Mouse (Mus musculus) E14TG2a.4 (cell line): Measurements from ENCODE around the gene Hgd.

Experiments
- CTCF ChIP-seq: conservative IDR thresholded peaks from 2 replicates; pipeline ENCODE4 v1.5.1; 2014; ENCODE audit warnings: low read length
- NANOG ChIP-seq: IDR thresholded peaks from 2 replicates; pipeline ENCODE4 v1.6.1; 2014; ENCODE audit warnings: borderline replicate concordance, low read length, mixed read lengths
- POU5F1 ChIP-seq: IDR thresholded peaks from 2 replicates; pipeline ENCODE4 v1.6.1; 2014; ENCODE audit warnings: low read length, borderline replicate concordance

DNA sequence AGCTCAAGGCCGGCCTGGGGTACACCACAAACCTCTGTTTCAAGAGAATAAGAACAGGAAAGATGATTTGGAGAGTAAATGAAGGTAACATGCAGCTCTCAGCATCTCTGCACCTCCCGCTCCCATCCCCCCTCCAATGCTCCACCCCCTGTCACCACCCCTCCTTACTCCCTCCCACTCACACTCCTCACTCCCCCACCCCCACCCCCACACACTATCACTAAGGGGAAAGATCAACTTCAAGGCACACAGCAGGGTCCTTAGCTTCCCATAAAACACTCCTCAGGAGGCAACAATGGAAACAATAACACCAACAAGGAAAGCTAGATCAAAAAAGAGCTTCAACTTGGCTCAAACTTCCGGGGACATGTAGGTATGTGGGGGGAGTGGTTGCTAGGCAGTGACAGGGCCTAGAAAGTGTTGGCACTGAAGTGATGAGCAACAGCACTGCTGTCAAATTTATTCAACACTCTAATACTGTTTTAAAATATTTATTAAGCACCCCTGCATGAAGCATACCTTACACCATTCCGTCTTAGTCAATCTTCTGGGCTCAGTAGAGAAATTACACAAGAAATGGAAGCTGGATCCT is 75.9 kb downstream of the Hgd start:
- TF ChIP-seq CTCF = no peak
- no peak for TF ChIP-seq POU5F1
- TF ChIP-seq NANOG = peak; percentile 46; the same call in 1 of the 2 replicates
